Mouse (Mus musculus) liver, embryonic 14.5 days (tissue): ENCODE data around the gene Pla2r1.

Experiments
- CTCF ChIP-seq: IDR thresholded peaks from 2 replicates; pipeline ENCODE4 v1.5.1; 2016; ENCODE audit warnings: antibody characterized with exemption, low read depth, control low read depth
- EP300 ChIP-seq: IDR thresholded peaks from 2 replicates; pipeline ENCODE4 v1.6.1; 2016; ENCODE audit warnings: antibody characterized with exemption, low read depth

DNA sequence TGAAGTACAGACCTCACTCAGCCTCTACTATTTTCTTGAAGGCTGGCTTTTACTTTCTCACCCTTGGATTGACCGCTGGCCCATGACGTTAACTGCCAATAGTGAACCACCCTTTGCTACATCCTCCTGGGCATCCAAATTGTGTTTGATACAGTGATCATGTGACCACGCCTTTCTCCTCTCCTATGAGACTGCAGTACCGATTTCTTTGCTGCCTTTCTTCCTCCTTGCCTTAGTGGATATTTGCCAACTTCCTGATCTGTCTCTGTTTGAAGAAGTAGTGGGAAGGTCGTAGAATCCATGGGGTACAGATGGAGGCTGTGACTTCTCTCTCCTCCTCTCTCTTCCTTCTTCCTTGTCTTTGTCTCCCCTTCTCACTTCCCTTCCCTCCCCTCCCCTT is 147.7 kb downstream of the Pla2r1 start:
- TF ChIP-seq CTCF (no peak), EP300 (no peak)
